Mouse (Mus musculus): ENCODE data around the gene A730071L15Rik.

DNA sequence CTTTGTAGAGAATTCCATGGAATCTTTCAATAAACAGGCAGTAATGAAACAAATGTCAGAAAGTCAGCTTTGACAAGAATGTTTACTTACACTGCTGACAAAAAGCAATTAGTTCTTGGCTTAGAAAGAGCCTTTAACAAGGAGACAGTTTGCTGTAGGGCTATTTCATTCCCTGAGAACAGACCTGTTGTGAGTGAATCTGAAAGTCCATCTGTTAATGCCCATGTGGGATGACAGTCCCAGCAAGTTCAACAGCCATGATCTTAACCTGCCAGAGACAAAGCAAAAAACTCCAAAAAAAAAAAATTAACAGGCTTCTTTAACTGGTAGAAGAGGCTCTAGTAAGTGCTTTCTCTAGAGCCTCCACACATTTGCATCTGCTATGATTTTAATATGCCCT lies 38.3 kb upstream of the A730071L15Rik start:
- no peak for TF ChIP-seq CTCF (conservative IDR thresholded peaks at IDR 0.05 in 1 of 2, IDR thresholded peaks at IDR 0.05 in 1 of 2; ENCODE audit: low read depth in 2 of 2, low read length in 2 of 2)
- TF ChIP-seq EP300 (IDR thresholded peaks at IDR 0.05; ENCODE audit: low read length) = no peak
- no peak for TF ChIP-seq ETS1 (conservative IDR thresholded peaks at IDR 0.05; ENCODE audit: low read depth, low read length)
- TF ChIP-seq RCOR1 (conservative IDR thresholded peaks at IDR 0.05; ENCODE audit: low read depth, low read length) = no peak
- no peak for TF ChIP-seq TCF12 (IDR thresholded peaks at IDR 0.05; ENCODE audit: low read depth, low read length)
- no peak for TF ChIP-seq SMC3 (IDR thresholded peaks at IDR 0.05; ENCODE audit: low read depth, low read length)
- no peak for TF ChIP-seq CHD1 (IDR thresholded peaks at IDR 0.05; ENCODE audit: low read depth, low read length)
- no peak for TF ChIP-seq MXI1 (IDR thresholded peaks at IDR 0.05; ENCODE audit: low read depth, low read length)
- TF ChIP-seq SIN3A (IDR thresholded peaks at IDR 0.05; ENCODE audit: low read length) = no peak
- no peak for TF ChIP-seq USF2 (conservative IDR thresholded peaks at IDR 0.05; ENCODE audit: low read depth, low read length)
- TF ChIP-seq ZNF384 (IDR thresholded peaks at IDR 0.05; ENCODE audit: low read depth, low read length) = no peak
- no peak for TF ChIP-seq MAZ (IDR thresholded peaks at IDR 0.05; ENCODE audit: low read depth, low read length)
